Mouse (Mus musculus): ENCODE results near the gene Phactr1. TPM values are rescaled to one million over a fixed set of nuclear protein-coding genes. Genes with fewer than 3 reads are reported as not detected.

Gene Phactr1
- total and polyA plus RNA-seq, 3 experiments: not detected

DNA sequence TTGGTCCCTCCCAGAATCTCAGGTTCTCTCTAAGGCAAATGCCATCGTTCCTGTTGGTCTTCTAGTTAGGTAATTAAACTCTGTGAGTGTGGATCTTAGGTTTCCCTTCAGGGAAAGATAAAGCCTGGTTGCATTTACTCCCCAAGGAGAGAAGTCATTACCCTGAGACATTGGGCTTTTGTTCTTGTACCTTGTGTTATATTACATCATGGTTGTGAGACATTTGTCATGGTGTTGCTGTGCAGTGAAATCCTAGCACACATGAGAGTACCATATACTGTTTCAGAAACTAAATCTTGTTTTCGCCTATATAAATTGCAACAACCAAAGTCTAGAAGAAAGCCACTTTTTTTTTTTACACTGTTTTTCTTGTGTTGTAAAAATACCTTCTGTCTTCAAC, 93.6 kb downstream of the Phactr1 start:
- no peaks in the 10 kb centered on the region for H3K79me2 ChIP-seq (ENCODE audit: control insufficient read depth, insufficient read depth, low read length, poor library complexity)
- no peaks in the 10 kb centered on the region for H3K27me3 ChIP-seq (ENCODE audit: control insufficient read depth in 1 of 2, insufficient read depth in 2 of 2, low read length in 2 of 2)
- no peak overlapping the region for H3K27ac ChIP-seq (ENCODE audit: control insufficient read depth, low read depth, low read length)
- no peaks in the 10 kb centered on the region for H3K9me3 ChIP-seq (replicated peaks; ENCODE audit: insufficient read depth, low read length)
- DNase-seq (ENCODE audit: low read depth, low spot score): no peak
- H3K9ac ChIP-seq (ENCODE audit: control insufficient read depth, low read depth, low read length, poor library complexity, severe bottlenecking): no peak overlapping the region
- H3K36me3 ChIP-seq (ENCODE audit: control insufficient read depth in 1 of 2, insufficient read depth in 2 of 2, low read length in 2 of 2): no peaks in the 10 kb centered on the region
- no peak for TF ChIP-seq EP300 (IDR thresholded peaks at IDR 0.05; ENCODE audit: low read depth in 1 of 2, low read length in 2 of 2)
- TF ChIP-seq MXI1 (IDR thresholded peaks at IDR 0.05; ENCODE audit: low read depth, low read length): no peak
- no peak for TF ChIP-seq E2F4 (IDR thresholded peaks at IDR 0.05; ENCODE audit: borderline replicate concordance, low read depth, low read length)
- no peak for TF ChIP-seq HCFC1 (IDR thresholded peaks at IDR 0.05; ENCODE audit: low read depth, low read length)
- H3K4me1 ChIP-seq (ENCODE audit: control insufficient read depth in 1 of 2, insufficient read depth in 2 of 2, low read length in 2 of 2): no peaks in the 10 kb centered on the region
- H3K4me3 ChIP-seq (ENCODE audit: control insufficient read depth in 1 of 2, insufficient read depth in 1 of 2, low read depth in 2 of 2, low read length in 2 of 2): no peak overlapping the region

- no peak overlapping the region for H3K9ac ChIP-seq (ENCODE audit: control insufficient read depth, low read depth, low read length, poor library complexity, severe bottlenecking)
- no peaks in the 10 kb centered on the region for H3K79me2 ChIP-seq (ENCODE audit: control insufficient read depth, insufficient read depth, low read length, poor library complexity)
- H3K27me3 ChIP-seq (ENCODE audit: control insufficient read depth in 1 of 2, insufficient read depth in 2 of 2, low read length in 2 of 2): no peaks in the 10 kb centered on the region
- no peaks in the 10 kb centered on the region for H3K4me1 ChIP-seq (ENCODE audit: control insufficient read depth in 1 of 2, insufficient read depth in 2 of 2, low read length in 2 of 2)
- H3K9me3 ChIP-seq (replicated peaks; ENCODE audit: insufficient read depth, low read length): no peaks in the 10 kb centered on the region
- no peak for TF ChIP-seq MAFK (IDR thresholded peaks at IDR 0.05; ENCODE audit: borderline replicate concordance, low read depth, low read length)
- no peak for TF ChIP-seq HCFC1 (IDR thresholded peaks at IDR 0.05; ENCODE audit: low read depth, low read length)
- TF ChIP-seq CHD2 (IDR thresholded peaks at IDR 0.05; ENCODE audit: low read length): no peak
- no peak for TF ChIP-seq MYC (IDR thresholded peaks at IDR 0.05; ENCODE audit: low read depth, low read length)
- TF ChIP-seq TAL1 (IDR thresholded peaks at IDR 0.05; ENCODE audit: low read length): no peak
- TF ChIP-seq RAD21 (IDR thresholded peaks at IDR 0.05; ENCODE audit: low read depth, low read length): no peak
- TF ChIP-seq BHLHE40 (IDR thresholded peaks at IDR 0.05; ENCODE audit: borderline replicate concordance, low read depth, low read length): no peak
- no peak for TF ChIP-seq CHD1 (IDR thresholded peaks at IDR 0.05; ENCODE audit: low read depth, low read length)
- no peak overlapping the region for H3K4me3 ChIP-seq (ENCODE audit: control insufficient read depth in 1 of 2, insufficient read depth in 1 of 2, low read depth in 2 of 2, low read length in 2 of 2)
- H3K27ac ChIP-seq (ENCODE audit: control insufficient read depth, low read depth, low read length): no peak overlapping the region
- no peaks in the 10 kb centered on the region for H3K36me3 ChIP-seq (ENCODE audit: control insufficient read depth in 1 of 2, insufficient read depth in 2 of 2, low read length in 2 of 2)
- DNase-seq (ENCODE audit: low read depth, low spot score): no peak
Measured at GRCm38 (mm10) chr13:42782151-42782550, 101.7 kb downstream of the Phactr1 start.

DNA sequence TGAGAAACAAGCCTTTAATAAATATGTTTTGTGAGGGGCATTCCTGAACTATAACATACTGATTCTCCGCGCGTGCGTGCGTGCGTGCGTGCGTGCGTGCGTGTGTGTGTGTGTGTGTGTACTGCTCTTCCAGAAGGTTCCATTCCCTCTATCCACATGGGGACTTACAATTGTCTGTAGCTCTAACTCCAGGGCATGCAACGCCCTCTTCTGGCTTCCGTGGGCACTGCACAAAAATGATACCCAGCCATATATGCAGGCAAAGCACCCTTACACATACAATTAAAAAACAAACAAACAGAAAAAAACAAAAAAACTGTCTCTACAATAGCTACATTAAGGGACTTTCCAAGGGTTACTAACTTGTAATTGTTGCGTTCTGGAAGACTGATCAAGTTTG, 108.8 kb downstream of the Phactr1 start:
- Histone ChIP-seq H3K27ac (ENCODE audit: control insufficient read depth, low read depth, low read length) (no peak overlapping the region), H3K27me3 (ENCODE audit: control insufficient read depth in 1 of 2, insufficient read depth in 2 of 2, low read length in 2 of 2) (no peaks in the 10 kb centered on the region), H3K79me2 (ENCODE audit: control insufficient read depth, insufficient read depth, low read length, poor library complexity) (no peaks in the 10 kb centered on the region), H3K36me3 (ENCODE audit: control insufficient read depth in 1 of 2, insufficient read depth in 2 of 2, low read length in 2 of 2) (no peaks in the 10 kb centered on the region), H3K4me1 (ENCODE audit: control insufficient read depth in 1 of 2, insufficient read depth in 2 of 2, low read length in 2 of 2) (no peaks in the 10 kb centered on the region), H3K9ac (ENCODE audit: control insufficient read depth, low read depth, low read length, poor library complexity, severe bottlenecking) (no peak overlapping the region), H3K9me3 (replicated peaks; ENCODE audit: insufficient read depth, low read length) (no peaks in the 10 kb centered on the region), H3K4me3 (ENCODE audit: control insufficient read depth in 1 of 2, insufficient read depth in 1 of 2, low read depth in 2 of 2, low read length in 2 of 2) (no peak overlapping the region)
- TF ChIP-seq RCOR1 (IDR thresholded peaks at IDR 0.05; ENCODE audit: low read depth, low read length) (no peak), ZC3H11A (IDR thresholded peaks at IDR 0.05; ENCODE audit: low read depth, low read length) (no peak), POLR2A (IDR thresholded peaks at IDR 0.05; ENCODE audit: control insufficient read depth in 1 of 2, insufficient read depth in 1 of 2, low read depth in 1 of 2, low read length in 2 of 2, poor library complexity in 1 of 2) (no peak), SMC3 (IDR thresholded peaks at IDR 0.05; ENCODE audit: low read depth, low read length) (no peak), CTCF (IDR thresholded peaks at IDR 0.05 in 2 of 3, conservative IDR thresholded peaks at IDR 0.05 in 1 of 3; ENCODE audit: control insufficient read depth in 1 of 3, insufficient read depth in 1 of 3, low read depth in 2 of 3, low read length in 3 of 3, poor library complexity in 1 of 3, severe bottlenecking in 1 of 3) (no peak), ELF1 (IDR thresholded peaks at IDR 0.05; ENCODE audit: low read depth, low read length) (no peak), NELFE (IDR thresholded peaks at IDR 0.05; ENCODE audit: low read depth, low read length) (no peak), MYB (IDR thresholded peaks at IDR 0.05; ENCODE audit: low read depth, low read length) (no peak), ZKSCAN1 (IDR thresholded peaks at IDR 0.05; ENCODE audit: low read depth, low read length) (no peak), POLR2AphosphoS5 (IDR thresholded peaks at IDR 0.05; ENCODE audit: borderline replicate concordance, low read depth, low read length) (no peak), CHD2 (IDR thresholded peaks at IDR 0.05; ENCODE audit: low read length) (no peak), HCFC1 (IDR thresholded peaks at IDR 0.05; ENCODE audit: low read depth, low read length) (no peak), GABPA (IDR thresholded peaks at IDR 0.05; ENCODE audit: low read depth, low read length) (no peak), POLR2AphosphoS2 (IDR thresholded peaks at IDR 0.05; ENCODE audit: low read length) (no peak), UBTF (IDR thresholded peaks at IDR 0.05; ENCODE audit: borderline replicate concordance, insufficient read depth, low read depth, low read length) (no peak)
- DNase-seq (ENCODE audit: low read depth, low spot score): no peak
